Mouse (Mus musculus): ENCODE data around the gene Phldb1. TPM values are rescaled to one million over a fixed set of nuclear protein-coding genes. Genes with fewer than 3 reads are reported as not detected.

Gene Phldb1
- total RNA-seq, 1 experiment from 2014 or later = 3.1 TPM

GRCm38 (mm10) chr9:44732921-44733530 lies 2.0 kb downstream of the Phldb1 start:
- ATAC-seq (replicated peaks; ENCODE audit: insufficient number of reproducible peaks, low FRiP score, low TSS enrichment, poor library complexity, severe bottlenecking) = no peak

GRCm38 (mm10) chr9:44732130-44732549 lies 2.9 kb downstream of the Phldb1 start:
- ATAC-seq (replicated peaks; ENCODE audit: insufficient number of reproducible peaks, low FRiP score, low TSS enrichment, poor library complexity, severe bottlenecking) = no peak

GRCm38 (mm10) chr9:44727441-44727840 lies 7.6 kb downstream of the Phldb1 start:
- no peak for ATAC-seq (replicated peaks; ENCODE audit: insufficient number of reproducible peaks, low FRiP score, low TSS enrichment, poor library complexity, severe bottlenecking)

GRCm38 (mm10) chr9:44726431-44727146 lies 8.4 kb downstream of the Phldb1 start:
- no peak for ATAC-seq (replicated peaks; ENCODE audit: insufficient number of reproducible peaks, low FRiP score, low TSS enrichment, poor library complexity, severe bottlenecking)

GRCm38 (mm10) chr9:44724665-44725064 lies 10.3 kb downstream of the Phldb1 start:
- ATAC-seq (replicated peaks; ENCODE audit: insufficient number of reproducible peaks, low FRiP score, low TSS enrichment, poor library complexity, severe bottlenecking) = no peak

- ATAC-seq (replicated peaks; ENCODE audit: insufficient number of reproducible peaks, low FRiP score, low TSS enrichment, poor library complexity, severe bottlenecking) = no peak
Observed at GRCm38 (mm10) chr9:44724223-44724622, 10.8 kb downstream of the Phldb1 start.

- ATAC-seq (replicated peaks; ENCODE audit: insufficient number of reproducible peaks, low FRiP score, low TSS enrichment, poor library complexity, severe bottlenecking) = no peak
Observed at GRCm38 (mm10) chr9:44723521-44724041, 11.4 kb downstream of the Phldb1 start.

GRCm38 (mm10) chr9:44723008-44723407 lies 12.0 kb downstream of the Phldb1 start:
- no peak for ATAC-seq (replicated peaks; ENCODE audit: insufficient number of reproducible peaks, low FRiP score, low TSS enrichment, poor library complexity, severe bottlenecking)

- ATAC-seq (replicated peaks; ENCODE audit: insufficient number of reproducible peaks, low FRiP score, low TSS enrichment, poor library complexity, severe bottlenecking) = no peak
Observed at GRCm38 (mm10) chr9:44722575-44722974, 12.4 kb downstream of the Phldb1 start.

GRCm38 (mm10) chr9:44721877-44722186 lies 13.2 kb downstream of the Phldb1 start:
- ATAC-seq (replicated peaks; ENCODE audit: insufficient number of reproducible peaks, low FRiP score, low TSS enrichment, poor library complexity, severe bottlenecking) = no peak

GRCm38 (mm10) chr9:44721154-44721876 lies 13.7 kb downstream of the Phldb1 start:
- peak; percentile 71 for ATAC-seq (replicated peaks; ENCODE audit: insufficient number of reproducible peaks, low FRiP score, low TSS enrichment, poor library complexity, severe bottlenecking)

GRCm38 (mm10) chr9:44720358-44721153 lies 14.4 kb downstream of the Phldb1 start:
- peak; percentile 47 for ATAC-seq (replicated peaks; ENCODE audit: insufficient number of reproducible peaks, low FRiP score, low TSS enrichment, poor library complexity, severe bottlenecking)

GRCm38 (mm10) chr9:44719632-44720357 lies 15.2 kb downstream of the Phldb1 start:
- ATAC-seq (replicated peaks; ENCODE audit: insufficient number of reproducible peaks, low FRiP score, low TSS enrichment, poor library complexity, severe bottlenecking) = no peak

- no peak for ATAC-seq (replicated peaks; ENCODE audit: insufficient number of reproducible peaks, low FRiP score, low TSS enrichment, poor library complexity, severe bottlenecking)
Observed at GRCm38 (mm10) chr9:44718937-44719631, 15.9 kb downstream of the Phldb1 start.

GRCm38 (mm10) chr9:44717822-44718242 lies 17.2 kb downstream of the Phldb1 start:
- ATAC-seq (replicated peaks; ENCODE audit: insufficient number of reproducible peaks, low FRiP score, low TSS enrichment, poor library complexity, severe bottlenecking) = no peak

- ATAC-seq (replicated peaks; ENCODE audit: insufficient number of reproducible peaks, low FRiP score, low TSS enrichment, poor library complexity, severe bottlenecking) = no peak
Observed at GRCm38 (mm10) chr9:44716997-44717821, 17.8 kb downstream of the Phldb1 start.
